Mouse (Mus musculus) C2C12 (cell line): ENCODE results near the gene Prn. TPM values are rescaled to one million over a fixed set of nuclear protein-coding genes. Genes with fewer than 3 reads are reported as not detected.
A peak's percentile ranks its signal among the peaks of the same experiment; 100 is the strongest.

ENCODE experiments used
- H3K27me3 ChIP-seq: one replicate; pipeline ENCODE4 v1.6.1; 2011; ENCODE audit not compliant: control insufficient read depth, insufficient read depth, insufficient read length
- H3K36me3 ChIP-seq: one replicate; pipeline ENCODE4 v1.6.1; 2011; ENCODE audit not compliant: control insufficient read depth, insufficient read depth
- H3K4me3 ChIP-seq: one replicate; pipeline ENCODE4 v1.5.1; 2011; ENCODE audit warnings: mild to moderate bottlenecking, control low read depth; ENCODE audit not compliant: poor library complexity, insufficient read depth, severe bottlenecking
- H3K79me2 ChIP-seq: one replicate; pipeline ENCODE4 v1.6.1; 2011; ENCODE audit not compliant: control insufficient read depth, insufficient read depth
- H3K79me3 ChIP-seq: one replicate; pipeline ENCODE4 v1.6.1; 2011; ENCODE audit warnings: low read depth, control low read depth
- H3ac ChIP-seq: one replicate; pipeline ENCODE3; 2011; ENCODE audit warnings: low read depth; ENCODE audit not compliant: control insufficient read depth, insufficient read length
- CEBPB ChIP-seq: IDR thresholded peaks from one replicate; pipeline ENCODE4 v1.6.1; 2011; ENCODE audit warnings: low read depth, mild to moderate bottlenecking, control low read depth, moderate library complexity
- CTCF ChIP-seq: IDR thresholded peaks from one replicate; pipeline ENCODE4 v1.5.1; 2011; ENCODE audit not compliant: control insufficient read depth, insufficient read depth, insufficient read length
- FOSL1 ChIP-seq: IDR thresholded peaks from one replicate; pipeline ENCODE4 v1.8.0; 2011; ENCODE audit warnings: mild to moderate bottlenecking, low read length; ENCODE audit not compliant: poor library complexity, insufficient read depth, severe bottlenecking
- MAX ChIP-seq: IDR thresholded peaks from one replicate; pipeline ENCODE4 v1.6.1; 2011; ENCODE audit warnings: mild to moderate bottlenecking, control low read depth
- MYOD1 ChIP-seq: IDR thresholded peaks from one replicate; pipeline ENCODE4 v1.6.1; 2011; ENCODE audit warnings: low read depth; ENCODE audit not compliant: control insufficient read depth, insufficient read length
- MYOG ChIP-seq: IDR thresholded peaks from one replicate; pipeline ENCODE4 v1.6.1; 2011; ENCODE audit not compliant: control insufficient read depth, insufficient read length; ENCODE audit errors: extremely low read depth
- USF1 ChIP-seq: IDR thresholded peaks from one replicate; pipeline ENCODE4 v1.6.1; 2011; ENCODE audit warnings: low read depth, mild to moderate bottlenecking, control low read depth, moderate library complexity
- long read RNA-seq, 2 experiments: library from polyadenylated mRNA; unstranded; transcript quantifications; one replicate each; pipeline ENCODE4 v2.0.0; 2019 to 2020
- polyA plus RNA-seq: library from polyadenylated mRNA; unstranded; fragments of >200 nt; fragmentation: generic; extraction: Trizol; gene quantifications from one replicate; pipeline ENCODE4 v1.2.1, GENCODE M21; 2012; ENCODE audit warnings: missing spikeins

The Prn gene
- polyA plus RNA-seq, result not detected
- long read RNA-seq, experiment 1, result 0 reads
- long read RNA-seq, experiment 2, result 0 reads

DNA sequence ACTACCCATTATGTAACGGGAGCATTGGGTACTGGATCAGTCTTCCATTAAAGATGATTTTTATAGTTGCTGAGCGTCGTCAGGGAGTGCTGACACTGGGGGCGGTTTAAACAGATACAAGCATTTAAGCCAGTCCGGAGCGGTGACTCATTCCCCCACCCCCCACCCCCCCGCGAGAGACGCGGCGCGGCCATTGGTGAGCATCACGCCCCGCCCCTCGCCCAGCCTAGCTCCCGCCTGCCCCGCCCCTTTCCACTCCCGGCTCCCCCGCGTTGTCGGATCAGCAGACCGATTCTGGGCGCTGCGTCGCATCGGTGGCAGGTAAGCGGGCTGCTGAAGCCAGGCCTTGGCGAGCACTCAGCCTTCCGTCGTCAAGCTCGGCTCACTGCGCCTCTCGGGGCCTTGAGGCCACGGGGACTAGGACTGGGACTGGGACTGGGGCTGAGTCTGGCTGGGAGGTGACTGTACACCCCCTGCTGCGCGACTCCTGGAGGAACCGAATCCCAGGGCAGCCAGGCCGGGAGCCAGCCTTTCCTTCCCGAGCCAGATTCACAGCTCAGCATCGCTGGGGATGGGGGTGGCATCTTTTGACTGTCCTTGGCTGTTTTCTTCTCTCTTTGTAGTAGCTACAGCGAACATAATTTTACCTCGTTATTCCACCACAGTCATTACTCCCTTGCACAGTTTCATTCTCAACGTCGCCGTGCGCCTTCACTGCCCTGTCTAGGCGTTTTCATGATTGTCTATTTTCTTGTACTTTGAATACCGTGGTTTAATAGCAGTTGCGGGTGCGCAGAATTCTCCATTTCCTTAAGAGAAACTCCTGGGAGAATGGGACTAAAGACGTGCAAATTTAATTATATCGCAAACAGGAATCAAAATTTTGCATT, at the start of gene Prn, which contains the start of gene Prnp:
Prn (plus strand) TSS at position 275 of the 890 bp plus-strand sequence.
Prnp (plus strand) TSS at position 246 of the 890 bp plus-strand sequence.
- no peaks in the 10 kb centered on the region for H3K27me3 ChIP-seq
- H3K79me2 ChIP-seq, result peaks cover 50% of the 10 kb centered on the region
- H3ac ChIP-seq, result peak within 1 kb of the TSS; percentile 85
- H3K79me3 ChIP-seq, result peaks cover 26% of the 10 kb centered on the region
- no peak for TF ChIP-seq CEBPB
- no peak for TF ChIP-seq USF1
- TF ChIP-seq FOSL1, result no peak
- no peak for TF ChIP-seq MYOG
- no peak for TF ChIP-seq MAX
- TF ChIP-seq MYOD1, result no peak
- no peak for TF ChIP-seq CTCF
- H3K36me3 ChIP-seq, result peaks cover 32% of the 10 kb centered on the region
- peak within 1 kb of the TSS; percentile 69 for H3K4me3 ChIP-seq

DNA sequence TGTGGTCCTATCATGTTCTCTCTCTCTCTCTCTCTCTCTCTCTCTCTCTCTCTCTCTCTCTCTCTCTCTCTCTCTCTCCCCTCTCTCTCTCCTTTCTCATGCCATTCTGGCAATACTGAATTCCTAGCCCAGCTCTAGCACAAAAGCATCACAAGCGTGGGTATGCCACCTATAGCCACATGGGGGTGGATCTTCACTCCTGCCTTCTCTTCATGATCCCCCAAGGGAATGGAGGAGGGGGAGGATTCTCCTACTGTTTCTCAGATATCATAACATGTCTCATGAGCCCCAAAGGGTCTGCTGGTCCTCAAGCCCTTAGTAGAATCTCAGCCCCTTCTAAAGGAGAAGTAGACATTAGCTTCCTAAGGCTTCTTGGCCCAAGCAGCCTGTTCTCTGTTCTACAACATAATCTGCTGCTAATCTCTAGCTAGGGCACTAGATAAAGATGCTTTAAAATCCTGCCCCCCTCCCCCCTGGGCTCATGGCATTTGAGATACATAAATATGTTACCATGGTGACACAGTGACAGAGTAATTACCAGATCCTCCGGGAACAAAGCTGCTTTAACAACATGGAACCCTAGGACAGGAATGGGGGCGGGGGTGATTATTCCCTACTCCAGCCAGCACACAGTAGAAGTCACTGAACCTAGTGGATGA, 47.0 kb upstream of the Prn start:
- no peaks in the 10 kb centered on the region for H3K79me2 ChIP-seq
- no peak for TF ChIP-seq CTCF
- TF ChIP-seq FOSL1, result no peak
- no peak for TF ChIP-seq USF1
- no peak for TF ChIP-seq CEBPB
- no peak for TF ChIP-seq MYOG
- no peak for TF ChIP-seq MYOD1
- no peak for TF ChIP-seq MAX
- no peak overlapping the region for H3ac ChIP-seq
- no peaks in the 10 kb centered on the region for H3K27me3 ChIP-seq
- no peak overlapping the region for H3K4me3 ChIP-seq
- H3K79me3 ChIP-seq, result no peaks in the 10 kb centered on the region
- H3K36me3 ChIP-seq, result no peaks in the 10 kb centered on the region

DNA sequence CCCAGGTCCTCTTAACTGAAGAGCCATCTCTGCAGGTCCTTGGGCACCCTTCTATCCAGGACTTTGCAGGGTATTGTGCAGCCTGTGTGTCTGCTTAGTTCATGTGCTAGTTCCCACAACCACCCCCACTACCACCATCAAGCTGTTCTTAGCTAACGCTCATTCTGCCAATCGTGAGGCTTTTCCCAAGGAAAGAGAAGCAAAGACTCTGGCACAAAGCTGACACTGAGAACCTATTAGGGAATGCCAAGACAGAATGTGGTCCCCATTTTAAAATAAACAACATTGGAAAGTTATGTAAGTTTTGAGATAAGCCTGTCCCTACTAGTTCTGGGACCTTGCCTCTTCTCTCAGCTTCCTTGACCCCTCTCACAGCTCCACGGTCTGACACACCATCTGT, 46.3 kb upstream of the Prn start:
- Histone ChIP-seq H3K27me3 (no peaks in the 10 kb centered on the region), H3K36me3 (no peaks in the 10 kb centered on the region), H3K79me3 (no peaks in the 10 kb centered on the region), H3K4me3 (no peak overlapping the region), H3ac (no peak overlapping the region), H3K79me2 (no peaks in the 10 kb centered on the region)
- no peak for TF ChIP-seq MYOD1
- no peak for TF ChIP-seq USF1
- no peak for TF ChIP-seq CTCF
- TF ChIP-seq MAX, result no peak
- TF ChIP-seq FOSL1, result no peak
- TF ChIP-seq CEBPB, result no peak
- TF ChIP-seq MYOG, result no peak

DNA sequence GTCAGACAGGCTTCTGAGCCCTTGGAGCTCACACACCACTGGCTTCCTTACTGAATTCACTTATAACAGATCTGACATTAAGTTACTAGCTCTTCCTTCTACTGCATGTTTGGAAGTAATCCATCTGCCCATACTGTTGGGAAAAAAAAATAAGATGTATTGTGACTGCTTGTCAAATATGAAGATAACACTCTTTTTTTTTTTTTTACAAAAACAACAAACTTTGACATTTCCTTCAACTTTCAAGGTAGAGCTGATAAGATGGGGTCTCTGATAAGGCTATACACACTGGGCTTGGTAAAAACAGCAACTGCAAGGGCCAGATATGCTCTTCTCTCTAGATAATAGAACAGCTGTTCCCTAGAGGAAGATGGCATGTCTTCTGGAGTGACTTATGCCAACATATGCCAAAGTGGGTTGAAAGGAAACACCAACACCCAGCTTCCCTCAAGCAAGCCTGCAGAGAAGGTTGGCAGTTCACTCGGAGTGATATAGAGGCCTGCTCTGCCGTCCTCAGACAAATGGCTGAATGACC, 45.4 kb upstream of the Prn start:
- H3K4me3 ChIP-seq, result no peak overlapping the region
- TF ChIP-seq FOSL1, result no peak
- no peak for TF ChIP-seq USF1
- no peak for TF ChIP-seq MYOD1
- no peak for TF ChIP-seq MAX
- TF ChIP-seq CEBPB, result no peak
- TF ChIP-seq CTCF, result no peak
- no peak for TF ChIP-seq MYOG
- H3K79me2 ChIP-seq, result no peaks in the 10 kb centered on the region
- H3K36me3 ChIP-seq, result no peaks in the 10 kb centered on the region
- no peaks in the 10 kb centered on the region for H3K79me3 ChIP-seq
- H3K27me3 ChIP-seq, result no peaks in the 10 kb centered on the region
- no peak overlapping the region for H3ac ChIP-seq

DNA sequence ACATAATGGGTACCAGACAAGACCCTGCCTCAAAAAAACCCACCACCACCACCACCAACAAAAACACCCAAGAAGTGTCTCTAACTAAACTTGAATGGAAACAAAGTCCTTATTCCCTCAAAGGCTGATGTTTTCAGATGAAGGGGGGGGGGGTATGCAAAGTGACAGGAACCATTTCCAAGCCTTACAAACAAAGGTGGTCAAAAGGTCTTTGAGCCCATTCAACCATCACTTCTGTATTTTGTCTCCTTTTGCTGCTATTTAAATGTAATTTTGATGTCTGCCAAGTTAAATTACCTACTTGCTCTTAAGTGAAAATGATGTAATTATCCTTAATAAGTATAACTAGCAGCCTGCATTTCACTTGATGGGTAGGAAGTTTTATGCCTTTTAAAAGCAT, 43.1 kb upstream of the Prn start:
- no peaks in the 10 kb centered on the region for H3K79me3 ChIP-seq
- H3K79me2 ChIP-seq, result no peaks in the 10 kb centered on the region
- no peaks in the 10 kb centered on the region for H3K27me3 ChIP-seq
- H3K4me3 ChIP-seq, result no peak overlapping the region
- TF ChIP-seq USF1 (no peak), MYOD1 (no peak), MAX (no peak), CTCF (no peak), CEBPB (no peak), FOSL1 (no peak), MYOG (no peak)
- H3ac ChIP-seq, result no peak overlapping the region
- no peaks in the 10 kb centered on the region for H3K36me3 ChIP-seq
